Mouse (Mus musculus) megakaryocyte, embryonic 14.5 days (primary cell): ENCODE data around the gene Gpr179.

ENCODE experiments used
- FLI1 ChIP-seq: IDR thresholded peaks from 2 replicates; pipeline ENCODE4 v1.6.1; 2012; ENCODE audit warnings: low read length, inconsistent platforms, mixed read lengths
- GATA1 ChIP-seq: IDR thresholded peaks from 3 replicates; pipeline ENCODE4 v1.6.1; 2012; ENCODE audit warnings: mixed read lengths, low read length, inconsistent platforms, borderline replicate concordance

GRCm38 (mm10) chr11:97372159-97372864, 20.4 kb upstream of the Gpr179 start:
- TF ChIP-seq FLI1 (no peak), GATA1 (no peak)
